In genomic region chr2:32029636-32030035, GRCm38 (mm10) we compare ENCODE assay signal across 9 mouse cellular contexts. TPM values are rescaled to one million over a fixed set of nuclear protein-coding genes. Genes with fewer than 3 reads are reported as not detected.
DNase-seq lines count a peak whose midpoint lies in the region.
"Had no signal": no experiment of that assay in that cellular context is flagged by ENCODE, and none has a peak within 500 bp of the region (broad histone marks: within the 10 kb centered on the region; RNA-seq: fewer than 3 reads in every experiment).

No protein-coding gene starts in this region.

- DNase-seq in frontal cortex, postnatal 36 days (ENCODE audit: low spot score in 2 of 2) = peak; percentile 41 to 54
- DNase-seq in frontal cortex, postnatal 10 days (ENCODE audit: low spot score in 2 of 2) = no peak
- peak; percentile 50 for DNase-seq in thymus, postnatal 0 days (ENCODE audit: low spot score)
- DNase-seq in thymus, adult 18-20 months = no peak
- DNase-seq in layer of hippocampus, postnatal 14 days (ENCODE audit: low spot score in 2 of 2) = peak; percentile 32 to 45
- no peak for DNase-seq in embryo, embryonic 10.5 days (ENCODE audit: low spot score)
- no peak for DNase-seq in natural killer cell, adult 2 months (ENCODE audit: low spot score in 2 of 2)
- no peak for DNase-seq in testis, postnatal 14 days (ENCODE audit: low spot score)
- DNase-seq: liver had no signal

RNA-seq across cellular contexts. Expression of gene Fam78a, which starts 55.0 kb away (rescaled TPM):
- polyA plus RNA-seq in thymus, postnatal 0 days (2015; fragmentation: Nextera tagmentation; extraction: Ambion mirVana) = 57.5 and 68.6 TPM in 2 replicates
- 1 to 10 TPM; 2.4 to 2.7 TPM for total RNA-seq in layer of hippocampus, postnatal 14 days (2021)

RNA-seq across cellular contexts. Expression of gene Nup214, which starts 55.4 kb away (rescaled TPM):
- polyA plus RNA-seq in thymus, postnatal 0 days (2015; fragmentation: Nextera tagmentation; extraction: Ambion mirVana) = 115 and 138 TPM in 2 replicates
- 10 to 100 TPM; 50.0 to 60.9 TPM for total RNA-seq in layer of hippocampus, postnatal 14 days (2021)

Comparison
In these comparisons a context has a peak if more than half of its experiments do, and no peak if none do; other contexts are left out.
1. DNase-seq: peak in frontal cortex, postnatal 36 days (2 of 2), thymus, postnatal 0 days (single experiment) and layer of hippocampus, postnatal 14 days (2 of 2); none in frontal cortex, postnatal 10 days (0 of 2), thymus, adult 18-20 months (0 of 2), embryo, embryonic 10.5 days (single experiment), natural killer cell, adult 2 months (0 of 2) and testis, postnatal 14 days (single experiment).